Mouse (Mus musculus): ENCODE data around the gene Acvr1. TPM values are rescaled to one million over a fixed set of nuclear protein-coding genes. Genes with fewer than 3 reads are reported as not detected.

The Acvr1 gene
- polyA plus RNA-seq, 1 experiment = 1.6 TPM

GRCm38 (mm10) chr2:58458820-58459371 lies 108.1 kb downstream of the Acvr1 start:
- TF ChIP-seq CTCF (IDR thresholded peaks at IDR 0.05; ENCODE audit: borderline replicate concordance, control insufficient read depth, extremely low read depth, insufficient read depth, low read length, poor library complexity) = no peak
- no peak for TF ChIP-seq POLR2A (IDR thresholded peaks at IDR 0.05; ENCODE audit: control insufficient read depth, extremely low read depth, insufficient read depth, low read length, poor library complexity)
- no peaks in the 10 kb centered on the region for H3K4me1 ChIP-seq (replicated peaks; ENCODE audit: control insufficient read depth, insufficient read depth, low read length)
- WGBS = 90% methylated on average over 14 of the region's 14 CpGs
- H3K36me3 ChIP-seq (ENCODE audit: control insufficient read depth, insufficient read depth, low read length) = no peaks in the 10 kb centered on the region
- H3K4me3 ChIP-seq (ENCODE audit: control insufficient read depth, insufficient read depth, low read length) = no peak overlapping the region
- DNase-seq = peak; percentile 13
- H3K27me3 ChIP-seq (ENCODE audit: control insufficient read depth, insufficient read depth, low read length) = no peaks in the 10 kb centered on the region
- no peak overlapping the region for H3K27ac ChIP-seq (ENCODE audit: control insufficient read depth, insufficient read depth, low read length)

DNA sequence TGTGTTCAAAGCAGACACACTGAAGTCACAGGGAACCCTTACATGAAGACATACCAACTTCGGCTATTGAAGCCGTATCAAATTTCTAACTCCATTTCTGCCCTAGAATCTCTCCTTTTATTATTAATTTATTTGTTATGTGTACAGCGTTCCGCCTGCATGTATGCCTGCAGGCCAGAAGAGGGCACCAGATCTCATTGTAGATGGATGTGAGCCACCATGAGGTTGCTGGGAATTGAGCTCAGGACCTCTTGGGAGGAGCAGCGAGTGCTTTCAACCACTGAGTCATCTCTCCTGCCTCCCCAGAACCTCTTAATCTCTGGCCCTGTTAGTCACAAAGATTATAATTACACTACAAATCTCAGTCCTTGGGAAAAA lies 109.5 kb downstream of the Acvr1 start:
- Histone ChIP-seq H3K27ac (ENCODE audit: control insufficient read depth, insufficient read depth, low read length) (no peak overlapping the region), H3K36me3 (ENCODE audit: control insufficient read depth, insufficient read depth, low read length) (no peaks in the 10 kb centered on the region), H3K27me3 (ENCODE audit: control insufficient read depth, insufficient read depth, low read length) (no peaks in the 10 kb centered on the region), H3K4me1 (replicated peaks; ENCODE audit: control insufficient read depth, insufficient read depth, low read length) (no peaks in the 10 kb centered on the region), H3K4me3 (ENCODE audit: control insufficient read depth, insufficient read depth, low read length) (no peak overlapping the region)
- WGBS = 96% methylated on average over 5 of the region's 5 CpGs
- DNase-seq = no peak
- TF ChIP-seq POLR2A (IDR thresholded peaks at IDR 0.05; ENCODE audit: control insufficient read depth, extremely low read depth, insufficient read depth, low read length, poor library complexity) (no peak), CTCF (IDR thresholded peaks at IDR 0.05; ENCODE audit: borderline replicate concordance, control insufficient read depth, extremely low read depth, insufficient read depth, low read length, poor library complexity) (no peak)

- 90% methylated on average over 8 of the region's 8 CpGs for WGBS
- no peak overlapping the region for H3K27ac ChIP-seq (ENCODE audit: control insufficient read depth, insufficient read depth, low read length)
- H3K4me3 ChIP-seq (ENCODE audit: control insufficient read depth, insufficient read depth, low read length) = no peak overlapping the region
- H3K27me3 ChIP-seq (ENCODE audit: control insufficient read depth, insufficient read depth, low read length) = no peaks in the 10 kb centered on the region
- TF ChIP-seq POLR2A (IDR thresholded peaks at IDR 0.05; ENCODE audit: control insufficient read depth, extremely low read depth, insufficient read depth, low read length, poor library complexity) = no peak
- TF ChIP-seq CTCF (IDR thresholded peaks at IDR 0.05; ENCODE audit: borderline replicate concordance, control insufficient read depth, extremely low read depth, insufficient read depth, low read length, poor library complexity) = no peak
- DNase-seq = no peak
- H3K4me1 ChIP-seq (replicated peaks; ENCODE audit: control insufficient read depth, insufficient read depth, low read length) = no peaks in the 10 kb centered on the region
- H3K36me3 ChIP-seq (ENCODE audit: control insufficient read depth, insufficient read depth, low read length) = no peaks in the 10 kb centered on the region
These were observed 110.0 kb downstream of the Acvr1 start for GRCm38 (mm10) chr2:58456843-58457487.

DNA sequence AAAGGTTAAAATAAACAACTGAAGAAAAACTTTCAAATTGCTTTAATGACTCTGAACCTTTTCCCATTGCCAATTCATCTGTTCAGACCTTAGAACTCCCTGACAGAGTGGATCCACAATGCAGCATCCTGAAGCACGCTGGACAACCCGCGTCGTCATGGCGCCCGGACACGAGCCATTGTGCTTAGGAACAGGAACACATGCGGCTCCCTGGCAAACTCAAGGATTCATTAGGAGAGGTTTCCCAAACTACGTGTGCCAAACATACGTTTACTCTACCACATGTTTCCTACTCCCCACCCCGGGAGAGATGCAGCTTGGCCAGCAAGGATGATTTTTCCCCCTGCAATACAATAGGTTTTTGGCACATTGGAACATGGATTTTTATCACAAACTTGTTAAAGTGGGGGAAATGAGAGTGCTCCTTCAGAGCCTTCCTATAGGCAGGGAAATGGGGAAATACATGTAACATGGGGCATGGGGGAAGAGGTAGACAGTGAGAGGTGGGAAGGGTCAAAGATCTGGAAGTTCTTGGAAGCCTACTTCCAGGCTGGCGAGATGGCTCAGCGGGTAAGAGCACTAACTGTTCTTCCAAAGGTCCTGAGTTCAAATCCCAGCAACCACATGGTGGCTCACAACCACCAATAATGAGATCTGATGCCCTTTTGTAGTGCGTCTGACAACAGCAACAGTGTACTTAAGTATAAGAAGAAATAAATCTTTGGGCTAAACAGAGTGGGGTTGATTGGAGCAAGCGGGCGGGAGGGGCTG lies 112.7 kb downstream of the Acvr1 start:
- H3K4me1 ChIP-seq (replicated peaks; ENCODE audit: control insufficient read depth, insufficient read depth, low read length) = no peaks in the 10 kb centered on the region
- H3K27me3 ChIP-seq (ENCODE audit: control insufficient read depth, insufficient read depth, low read length) = no peaks in the 10 kb centered on the region
- H3K4me3 ChIP-seq (ENCODE audit: control insufficient read depth, insufficient read depth, low read length) = no peak overlapping the region
- no peaks in the 10 kb centered on the region for H3K36me3 ChIP-seq (ENCODE audit: control insufficient read depth, insufficient read depth, low read length)
- TF ChIP-seq CTCF (IDR thresholded peaks at IDR 0.05; ENCODE audit: borderline replicate concordance, control insufficient read depth, extremely low read depth, insufficient read depth, low read length, poor library complexity) = no peak
- TF ChIP-seq POLR2A (IDR thresholded peaks at IDR 0.05; ENCODE audit: control insufficient read depth, extremely low read depth, insufficient read depth, low read length, poor library complexity) = no peak
- WGBS = 98% methylated on average over 16 of the region's 16 CpGs
- DNase-seq = no peak
- no peak overlapping the region for H3K27ac ChIP-seq (ENCODE audit: control insufficient read depth, insufficient read depth, low read length)

DNA sequence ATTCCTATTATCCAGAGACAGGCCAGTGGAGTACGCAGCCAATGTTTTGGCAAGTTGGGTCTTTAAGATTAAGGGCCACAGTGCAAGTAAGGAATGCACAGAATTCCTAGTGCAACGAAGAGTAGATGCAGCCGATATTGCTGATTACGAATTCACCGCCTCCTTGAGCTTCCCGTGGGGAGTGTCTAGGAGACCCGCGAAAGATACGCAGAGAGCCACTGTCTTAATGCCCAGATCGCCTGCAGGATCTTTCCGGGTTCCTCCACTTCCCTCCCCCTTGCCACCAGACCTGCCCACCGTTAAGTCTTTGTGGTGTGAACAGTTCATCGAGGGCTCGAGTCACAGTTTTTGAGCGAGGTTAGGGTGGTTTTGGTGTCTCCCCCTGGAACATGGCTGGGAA lies 120.0 kb downstream of the Acvr1 start:
- TF ChIP-seq CTCF (IDR thresholded peaks at IDR 0.05; ENCODE audit: borderline replicate concordance, control insufficient read depth, extremely low read depth, insufficient read depth, low read length, poor library complexity) = no peak
- no peak for TF ChIP-seq POLR2A (IDR thresholded peaks at IDR 0.05; ENCODE audit: control insufficient read depth, extremely low read depth, insufficient read depth, low read length, poor library complexity)
- no peak for DNase-seq
- Histone ChIP-seq H3K4me1 (replicated peaks; ENCODE audit: control insufficient read depth, insufficient read depth, low read length) (no peaks in the 10 kb centered on the region), H3K27ac (ENCODE audit: control insufficient read depth, insufficient read depth, low read length) (no peak overlapping the region), H3K27me3 (ENCODE audit: control insufficient read depth, insufficient read depth, low read length) (no peaks in the 10 kb centered on the region), H3K36me3 (ENCODE audit: control insufficient read depth, insufficient read depth, low read length) (no peaks in the 10 kb centered on the region), H3K4me3 (ENCODE audit: control insufficient read depth, insufficient read depth, low read length) (no peak overlapping the region)
- 97% methylated on average over 15 of the region's 15 CpGs for WGBS

DNA sequence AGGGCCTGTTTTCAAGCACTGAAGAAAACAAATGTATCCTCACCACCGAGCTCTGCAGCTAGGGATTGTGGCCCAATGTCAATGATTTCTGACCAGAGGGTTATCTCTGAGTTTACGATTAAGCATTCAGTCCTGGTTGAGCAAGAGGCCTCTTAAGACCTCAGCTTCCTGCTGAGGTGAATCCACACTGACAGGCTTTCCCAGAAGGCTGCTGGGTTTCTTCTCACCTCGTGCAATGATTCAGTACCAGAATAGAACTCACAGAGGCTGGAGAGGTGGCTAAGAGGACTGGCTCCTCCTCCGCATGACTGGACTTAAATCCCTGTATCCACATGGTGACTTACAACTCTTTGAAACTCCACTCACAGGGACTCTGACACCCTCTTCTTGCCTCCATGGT lies 123.8 kb downstream of the Acvr1 start:
- 80% methylated on average over 4 of the region's 4 CpGs for WGBS

More for the DNA sequence above, 123.8 kb downstream of the Acvr1 start:
- no peak for DNase-seq
- Histone ChIP-seq H3K27me3 (ENCODE audit: control insufficient read depth, insufficient read depth, low read length) (no peaks in the 10 kb centered on the region), H3K4me1 (replicated peaks; ENCODE audit: control insufficient read depth, insufficient read depth, low read length) (no peaks in the 10 kb centered on the region), H3K36me3 (ENCODE audit: control insufficient read depth, insufficient read depth, low read length) (no peaks in the 10 kb centered on the region), H3K27ac (ENCODE audit: control insufficient read depth, insufficient read depth, low read length) (no peak overlapping the region), H3K4me3 (ENCODE audit: control insufficient read depth, insufficient read depth, low read length) (no peak overlapping the region)
- no peak for TF ChIP-seq CTCF (IDR thresholded peaks at IDR 0.05; ENCODE audit: borderline replicate concordance, control insufficient read depth, extremely low read depth, insufficient read depth, low read length, poor library complexity)
- no peak for TF ChIP-seq POLR2A (IDR thresholded peaks at IDR 0.05; ENCODE audit: control insufficient read depth, extremely low read depth, insufficient read depth, low read length, poor library complexity)
